ENCODE assay signal across 11 mouse cellular contexts in the genomic region with DNA sequence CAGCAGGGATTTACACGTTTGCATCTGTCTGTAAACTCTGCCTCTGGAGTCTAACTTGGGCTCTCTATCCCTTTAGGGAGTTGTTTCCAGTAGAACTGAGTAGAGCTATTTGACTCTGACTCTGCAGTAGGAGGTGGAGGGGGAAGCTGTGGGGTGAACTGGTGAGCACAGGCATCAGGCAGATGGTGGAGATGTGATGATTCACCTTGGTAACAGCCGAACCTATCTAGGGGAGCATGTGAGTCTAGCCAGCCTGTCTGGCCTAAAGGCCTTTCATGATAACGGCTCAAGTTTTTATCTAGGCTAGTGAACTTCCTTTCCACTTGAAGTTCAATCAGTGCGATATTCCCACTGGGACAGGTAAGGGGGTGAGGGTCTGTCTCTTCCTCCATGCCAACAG. TPM values are rescaled to one million over a fixed set of nuclear protein-coding genes. Genes with fewer than 3 reads are reported as not detected.
DNase-seq lines count a peak whose midpoint lies in the region; ATAC-seq lines count a peak whose summit lies in the region.
"Had no signal": no experiment of that assay in that cellular context is flagged by ENCODE, and none has a peak within 500 bp of the region (broad histone marks: within the 10 kb centered on the region; RNA-seq: fewer than 3 reads in every experiment).

No protein-coding gene starts in this region.

- ATAC-seq in frontal cortex, adult (ENCODE audit: low TSS enrichment): peak; percentile 44; the same call in 1 of the 2 replicates
- ATAC-seq: liver, embryonic 12.5 days; midbrain, embryonic 13.5 days had no signal

- intact Hi-C loops in gastrocnemius, postnatal 36 days (cut with DNase I): no loop called here

- no peak for DNase-seq in frontal cortex, postnatal 10 days (ENCODE audit: low spot score in 2 of 2)
- DNase-seq in 3T3-L1 (ENCODE audit: low read depth, low spot score): peak; percentile 62
- DNase-seq in CD4-positive helper T cell, adult 2 months (ENCODE audit: low read depth, low spot score): peak; percentile 69
- peak; percentile 36 to 39 for DNase-seq in cerebellum, postnatal 36 days
- DNase-seq in embryo, embryonic 10 days (ENCODE audit: low spot score): no peak
- no peak for DNase-seq in gastrocnemius, postnatal 36 days

RNA-seq across cellular contexts. Expression of gene Bcl9l, which starts 34.7 kb away (rescaled TPM):
- total RNA-seq in gastrocnemius, postnatal 36 days (2021): 10 to 100 TPM; 25.7 to 42.5 TPM

RNA-seq across cellular contexts. Expression of gene Cxcr5, which starts 44.3 kb away (rescaled TPM):
- total RNA-seq in gastrocnemius, postnatal 36 days (2021): not detected
- total RNA-seq: gastrocnemius, postnatal 14 days; left cerebral cortex, postnatal 36 days had no signal

Comparison
In these comparisons a context has a peak if more than half of its experiments do, and no peak if none do; other contexts are left out.
1. DNase-seq: peak in 3T3-L1 (single experiment), CD4-positive helper T cell, adult 2 months (single experiment) and cerebellum, postnatal 36 days (2 of 2); none in frontal cortex, postnatal 10 days (0 of 2), embryo, embryonic 10 days (single experiment) and gastrocnemius, postnatal 36 days (0 of 2).